Mouse (Mus musculus): ENCODE measurements around the gene Xpot. TPM values are rescaled to one million over a fixed set of nuclear protein-coding genes. Genes with fewer than 3 reads are reported as not detected.

The Xpot gene
- polyA plus RNA-seq, 1 experiment from 2014 or later = 58.3 TPM

DNA sequence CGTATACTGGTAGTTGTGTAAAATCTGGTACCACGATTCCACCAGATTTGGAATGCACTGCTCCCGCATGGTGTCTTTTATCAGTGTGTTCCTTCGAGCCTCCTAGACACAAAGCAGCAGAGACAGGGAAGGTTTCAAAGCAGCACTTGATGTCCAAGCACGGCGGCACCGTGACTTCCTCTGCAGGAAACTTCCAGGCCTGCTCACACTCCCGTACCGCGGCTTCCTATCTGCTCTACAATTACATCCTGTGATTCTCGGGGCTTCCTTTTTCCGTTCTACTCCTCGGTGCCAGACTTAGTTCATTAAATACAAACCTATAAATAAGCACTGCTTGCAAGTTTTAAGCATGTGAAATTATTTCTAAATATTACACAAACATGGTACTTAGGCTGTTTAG lies 12.6 kb downstream of the Xpot start:
- Histone ChIP-seq H3K27ac (replicated peaks) (no peak overlapping the region), H3K4me3 (no peak overlapping the region), H3K9me3 (no peaks in the 10 kb centered on the region), H3K4me1 (no peaks in the 10 kb centered on the region), H3K27me3 (replicated peaks; ENCODE audit: low read depth, poor library complexity, severe bottlenecking) (no peaks in the 10 kb centered on the region), H3K36me3 (replicated peaks) (peaks cover 99% of the 10 kb centered on the region)
- no peak for DNase-seq (ENCODE audit: low spot score)
- 91% methylated on average over 13 of the region's 13 CpGs for WGBS

DNA sequence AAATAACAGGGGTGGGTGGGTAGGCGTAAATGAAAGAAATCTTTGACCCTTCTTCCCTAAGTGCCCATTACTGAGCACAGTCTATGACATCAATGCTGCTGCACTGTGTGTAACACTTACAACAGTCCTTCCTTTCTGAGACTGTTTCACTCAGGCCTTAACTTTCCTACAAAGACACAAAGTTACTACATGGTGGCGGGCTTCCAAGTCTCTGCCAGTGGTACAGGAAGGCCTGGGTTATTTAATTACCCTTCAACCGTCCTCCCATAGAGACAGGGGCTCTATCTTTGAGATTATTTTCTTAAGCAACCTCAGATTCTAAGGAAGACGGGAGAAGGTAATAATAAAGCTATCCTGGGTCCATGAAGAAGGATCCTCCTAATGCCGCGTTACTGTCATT lies 13.7 kb downstream of the Xpot start:
- Histone ChIP-seq H3K9me3 (no peaks in the 10 kb centered on the region), H3K27ac (replicated peaks) (no peak overlapping the region), H3K36me3 (replicated peaks) (peaks cover 99% of the 10 kb centered on the region), H3K27me3 (replicated peaks; ENCODE audit: low read depth, poor library complexity, severe bottlenecking) (no peaks in the 10 kb centered on the region), H3K4me3 (no peak overlapping the region), H3K4me1 (no peaks in the 10 kb centered on the region)
- WGBS = 92% methylated on average over 6 of the region's 6 CpGs
- no peak for DNase-seq (ENCODE audit: low spot score)

DNA sequence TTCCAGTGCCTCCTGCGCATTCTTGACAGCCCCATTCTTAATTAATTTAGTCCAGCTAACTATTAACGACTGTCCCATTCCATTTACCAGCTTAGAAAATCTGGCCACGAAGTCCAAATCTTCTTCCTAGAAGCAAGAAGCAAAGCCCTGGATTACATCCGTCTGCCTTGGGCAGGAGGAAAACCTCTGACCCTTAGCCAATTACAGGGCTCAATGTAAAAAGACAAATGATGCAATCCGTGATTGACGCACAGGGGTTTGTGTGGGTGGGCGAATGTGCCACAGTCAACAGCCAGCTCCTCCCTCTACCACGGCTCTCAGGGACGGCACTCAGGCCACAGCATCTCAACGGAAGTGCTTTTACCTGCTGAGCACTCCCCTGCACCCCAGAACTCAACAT lies 14.5 kb downstream of the Xpot start:
- Histone ChIP-seq H3K27me3 (replicated peaks; ENCODE audit: low read depth, poor library complexity, severe bottlenecking) (no peaks in the 10 kb centered on the region), H3K36me3 (replicated peaks) (peaks cover 99% of the 10 kb centered on the region), H3K4me3 (no peak overlapping the region), H3K27ac (replicated peaks) (no peak overlapping the region), H3K9me3 (no peaks in the 10 kb centered on the region), H3K4me1 (no peaks in the 10 kb centered on the region)
- DNase-seq (ENCODE audit: low spot score) = no peak
- WGBS = 81% methylated on average over 10 of the region's 10 CpGs

DNA sequence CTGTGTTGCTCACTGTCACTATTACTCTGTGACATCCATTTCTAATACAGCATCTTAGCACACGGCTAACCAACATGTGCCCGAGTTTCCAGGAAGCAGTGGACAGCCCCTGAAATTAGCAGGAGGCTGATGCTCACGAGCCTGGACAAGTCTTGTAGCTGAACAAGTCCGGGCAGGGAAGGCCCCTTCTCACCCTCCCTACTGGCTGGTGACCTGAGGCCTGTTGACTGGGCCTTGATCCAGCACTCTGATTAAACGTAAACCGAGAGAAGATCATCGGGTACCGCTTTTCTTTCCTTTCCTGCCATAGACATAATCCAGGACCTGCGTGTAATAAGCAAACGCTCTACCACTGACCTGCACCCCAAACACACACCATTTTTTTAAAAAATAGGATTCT lies 18.0 kb downstream of the Xpot start:
- Histone ChIP-seq H3K36me3 (replicated peaks) (peaks cover 100% of the 10 kb centered on the region), H3K27ac (replicated peaks) (no peak overlapping the region), H3K9me3 (no peaks in the 10 kb centered on the region), H3K27me3 (replicated peaks; ENCODE audit: low read depth, poor library complexity, severe bottlenecking) (no peaks in the 10 kb centered on the region), H3K4me1 (no peaks in the 10 kb centered on the region), H3K4me3 (no peak overlapping the region)
- DNase-seq (ENCODE audit: low spot score) = peak; percentile 19
- 89% methylated on average over 10 of the region's 10 CpGs for WGBS

DNA sequence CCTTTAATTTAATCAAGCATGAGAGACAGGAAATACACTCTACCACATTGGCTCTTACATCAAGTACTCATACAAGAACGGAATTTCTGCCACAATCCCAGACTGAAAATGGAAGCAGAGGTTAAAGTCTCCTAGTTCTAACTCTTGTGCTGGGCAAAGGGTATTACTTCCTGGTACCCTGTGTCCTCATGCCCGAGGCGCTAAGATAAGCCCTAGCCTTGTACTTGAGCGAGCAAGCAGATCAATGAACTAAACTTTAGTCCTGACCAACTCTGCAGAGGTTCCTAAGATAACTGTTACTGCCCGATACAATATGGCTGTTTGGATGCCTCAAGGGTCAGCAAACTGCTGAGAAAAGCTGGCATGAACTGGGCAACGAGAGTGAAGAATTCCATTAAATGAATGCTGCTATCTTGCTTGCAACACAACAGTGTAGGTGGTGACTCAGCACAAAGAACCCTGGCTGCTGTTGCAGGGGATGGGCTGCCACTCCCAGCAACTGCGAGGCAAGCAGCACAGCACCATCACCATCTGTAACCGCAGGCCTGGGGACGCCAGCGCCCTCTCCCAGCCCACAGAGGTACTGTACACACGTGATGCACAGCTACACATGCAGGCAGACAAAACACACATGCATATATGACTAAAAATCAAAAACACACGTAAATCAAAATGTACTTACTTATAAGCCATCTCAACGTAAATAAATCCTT lies 21.3 kb downstream of the Xpot start:
- no peak overlapping the region for H3K4me3 ChIP-seq
- peaks cover 100% of the 10 kb centered on the region for H3K36me3 ChIP-seq (replicated peaks)
- 93% methylated on average over 13 of the region's 13 CpGs for WGBS
- H3K27ac ChIP-seq (replicated peaks) = no peak overlapping the region
- H3K4me1 ChIP-seq = no peaks in the 10 kb centered on the region
- H3K9me3 ChIP-seq = no peaks in the 10 kb centered on the region
- H3K27me3 ChIP-seq (replicated peaks; ENCODE audit: low read depth, poor library complexity, severe bottlenecking) = no peaks in the 10 kb centered on the region
- DNase-seq (ENCODE audit: low spot score) = no peak

DNA sequence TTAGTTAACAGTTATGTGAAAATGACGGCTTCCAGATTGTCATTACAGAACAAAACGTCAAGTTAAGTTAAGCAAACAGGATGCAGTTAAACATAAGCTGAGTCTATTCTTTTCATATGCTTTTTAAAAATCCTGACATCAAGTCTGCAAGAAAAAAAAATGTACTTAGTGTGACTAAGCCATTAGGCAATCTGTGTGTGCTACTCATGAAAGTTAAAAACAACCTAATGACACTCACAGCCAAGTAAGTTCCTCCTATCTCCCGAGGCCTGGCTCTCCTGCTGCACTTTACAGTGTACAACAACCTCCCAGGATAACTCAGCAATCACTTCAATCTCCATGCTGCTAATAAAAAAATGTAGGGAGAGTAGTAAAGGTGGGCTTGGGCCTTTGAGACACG lies 22.6 kb downstream of the Xpot start:
- no peak for DNase-seq (ENCODE audit: low spot score)
- WGBS = 91% methylated on average over 4 of the region's 4 CpGs
- peaks cover 100% of the 10 kb centered on the region for H3K36me3 ChIP-seq (replicated peaks)

DNA sequence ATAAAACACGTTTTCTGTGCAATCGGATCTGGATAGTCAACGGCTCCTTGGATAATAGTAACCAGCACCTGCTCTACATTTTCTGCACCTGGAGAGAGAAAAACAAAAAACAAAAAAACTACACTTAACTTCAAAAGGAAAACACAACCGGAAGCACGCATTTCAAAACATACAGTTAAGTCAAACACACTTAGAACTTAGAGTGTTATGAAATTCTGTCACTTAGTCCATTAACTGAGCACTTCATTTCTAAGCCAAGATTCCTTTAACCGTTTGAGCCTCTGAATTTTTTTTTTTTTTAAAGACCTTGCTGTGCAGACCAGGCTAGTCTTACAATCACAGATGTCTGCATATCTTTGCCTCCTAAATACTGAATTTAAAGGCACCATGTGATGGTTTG lies 24.9 kb downstream of the Xpot start:
- H3K36me3 ChIP-seq (replicated peaks) = peaks cover 100% of the 10 kb centered on the region
- H3K4me3 ChIP-seq = no peak overlapping the region
- 90% methylated on average over 6 of the region's 6 CpGs for WGBS
- no peak overlapping the region for H3K27ac ChIP-seq (replicated peaks)
- H3K27me3 ChIP-seq (replicated peaks; ENCODE audit: low read depth, poor library complexity, severe bottlenecking) = no peaks in the 10 kb centered on the region
- DNase-seq (ENCODE audit: low spot score) = no peak
- no peaks in the 10 kb centered on the region for H3K4me1 ChIP-seq
- no peaks in the 10 kb centered on the region for H3K9me3 ChIP-seq

More for the DNA sequence above, 22.6 kb downstream of the Xpot start:
- Histone ChIP-seq H3K27me3 (replicated peaks; ENCODE audit: low read depth, poor library complexity, severe bottlenecking) (no peaks in the 10 kb centered on the region), H3K4me1 (no peaks in the 10 kb centered on the region), H3K9me3 (no peaks in the 10 kb centered on the region), H3K4me3 (no peak overlapping the region), H3K27ac (replicated peaks) (no peak overlapping the region)

DNA sequence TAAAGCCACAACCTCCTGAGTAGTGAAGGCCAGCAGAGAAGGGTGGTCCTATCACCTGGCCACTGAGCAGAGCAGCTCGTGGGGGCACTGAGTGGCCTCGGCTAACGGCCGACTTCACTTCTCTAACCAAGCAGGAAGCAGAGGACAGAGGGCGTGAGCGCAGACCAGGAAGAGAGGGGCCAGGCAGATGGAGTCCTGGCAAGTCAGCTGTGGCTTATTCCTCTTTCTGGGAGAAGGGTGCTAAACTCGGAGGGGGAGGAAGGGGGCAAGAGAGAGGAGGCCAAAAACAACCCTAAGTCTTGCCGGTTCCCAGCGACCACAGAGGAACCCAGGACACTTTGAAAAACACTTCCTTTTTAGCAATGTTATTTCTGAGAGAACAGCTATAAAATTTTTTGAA lies 29.6 kb downstream of the Xpot start:
- 86% methylated on average over 9 of the region's 9 CpGs for WGBS
- H3K27me3 ChIP-seq (replicated peaks; ENCODE audit: low read depth, poor library complexity, severe bottlenecking) = no peaks in the 10 kb centered on the region
- no peak overlapping the region for H3K4me3 ChIP-seq
- DNase-seq (ENCODE audit: low spot score) = no peak
- no peaks in the 10 kb centered on the region for H3K4me1 ChIP-seq
- peaks cover 99% of the 10 kb centered on the region for H3K36me3 ChIP-seq (replicated peaks)
- no peaks in the 10 kb centered on the region for H3K9me3 ChIP-seq
- no peak overlapping the region for H3K27ac ChIP-seq (replicated peaks)

DNA sequence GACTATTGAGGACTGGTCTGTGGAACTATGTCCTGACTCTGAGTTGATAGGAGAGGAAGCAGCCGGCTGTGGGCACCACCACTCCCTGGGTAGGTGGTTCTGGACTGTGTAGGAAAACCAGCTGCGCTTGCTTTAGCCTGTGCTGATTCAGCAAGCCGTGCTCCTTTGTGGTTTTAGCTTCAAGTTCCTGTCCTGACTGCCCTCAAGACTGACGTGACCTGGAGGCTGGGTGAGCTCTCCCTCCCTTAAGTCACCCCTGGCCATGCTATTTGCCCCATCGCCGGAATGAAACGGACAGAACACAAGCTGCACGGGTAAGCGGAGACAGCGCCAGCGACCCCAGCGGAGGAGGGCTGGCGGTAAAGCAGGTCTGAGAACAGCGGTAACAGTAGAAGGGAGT lies 35.0 kb downstream of the Xpot start:
- Histone ChIP-seq H3K4me3 (no peak overlapping the region), H3K27me3 (replicated peaks; ENCODE audit: low read depth, poor library complexity, severe bottlenecking) (no peaks in the 10 kb centered on the region), H3K9me3 (no peaks in the 10 kb centered on the region), H3K36me3 (replicated peaks) (peaks cover 76% of the 10 kb centered on the region), H3K27ac (replicated peaks) (no peak overlapping the region), H3K4me1 (peaks cover 2% of the 10 kb centered on the region; the same call in 1 of the 2 replicates)
- WGBS = 94% methylated on average over 14 of the region's 14 CpGs
- DNase-seq (ENCODE audit: low spot score) = no peak

DNA sequence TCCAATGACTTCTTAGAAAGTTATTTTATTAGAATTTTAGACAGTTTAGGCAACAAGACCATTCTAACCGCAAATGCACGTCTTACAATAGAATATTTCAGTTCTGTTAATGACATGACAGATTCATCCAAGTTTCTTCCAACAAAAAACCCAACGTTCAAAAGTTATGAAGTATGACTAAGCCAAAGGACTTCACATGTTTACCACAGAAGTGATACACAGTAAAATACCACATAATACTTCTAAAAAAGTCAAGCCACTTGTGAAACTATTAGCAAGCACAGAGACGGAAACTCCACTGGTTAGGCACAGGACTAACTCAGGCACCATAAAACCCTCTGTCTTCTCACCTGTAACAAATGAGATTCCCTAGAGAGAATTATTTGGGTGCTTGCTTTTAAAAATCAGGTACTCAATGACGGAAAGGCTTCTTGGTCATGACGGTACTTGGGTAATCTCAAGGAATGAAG lies 38.7 kb downstream of the Xpot start:
- no peaks in the 10 kb centered on the region for H3K9me3 ChIP-seq
- WGBS = 69% methylated on average over 6 of the region's 6 CpGs
- H3K36me3 ChIP-seq (replicated peaks) = peaks cover 61% of the 10 kb centered on the region
- no peak overlapping the region for H3K27ac ChIP-seq (replicated peaks)
- peak overlapping the region; percentile 92 for H3K4me3 ChIP-seq
- H3K4me1 ChIP-seq = peaks cover 13% of the 10 kb centered on the region
- DNase-seq (ENCODE audit: low spot score) = no peak
- H3K27me3 ChIP-seq (replicated peaks; ENCODE audit: low read depth, poor library complexity, severe bottlenecking) = no peaks in the 10 kb centered on the region

DNA sequence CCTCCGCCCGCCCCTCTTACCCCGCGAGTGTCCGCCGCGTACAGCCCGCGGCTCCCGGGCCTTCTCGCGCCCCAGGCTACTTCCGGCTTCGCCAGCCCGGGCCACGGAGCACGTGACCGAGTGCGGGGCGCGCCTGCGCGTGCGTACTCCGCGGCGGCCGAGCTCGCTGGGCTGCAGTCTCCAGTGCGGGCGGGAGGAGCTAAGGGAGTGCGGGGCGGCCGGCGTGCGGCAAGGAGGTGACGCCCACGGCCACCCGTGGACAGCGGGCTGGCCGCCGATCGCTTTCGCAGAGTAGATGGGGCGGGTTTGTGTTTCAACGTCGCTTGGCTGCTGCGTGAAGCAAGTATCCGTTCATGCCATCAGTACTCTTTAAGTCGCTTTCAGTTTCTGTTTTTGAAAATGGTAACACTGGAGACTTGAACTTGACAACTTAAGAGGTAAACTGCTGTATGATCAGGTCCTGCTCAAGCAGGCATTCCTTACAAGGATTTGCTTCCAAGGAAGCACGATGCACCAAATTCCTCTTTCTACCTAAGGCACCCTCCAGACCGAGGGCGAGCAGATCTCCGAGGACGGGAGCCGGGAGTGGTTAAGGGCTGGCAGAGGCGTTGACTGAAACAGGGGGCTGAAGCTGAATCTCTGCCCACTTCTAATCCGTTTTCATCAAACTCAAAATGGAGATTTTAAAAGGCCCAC lies 39.3 kb downstream of the Xpot start, which contains the start of gene Tbk1:
Tbk1 (minus strand) TSS at position 113 of the 696 bp plus-strand sequence.
- WGBS = under 1% methylated on average over 58 of the region's 58 CpGs
- Histone ChIP-seq H3K4me3 (peak within 1 kb of the TSS; percentile 92), H3K36me3 (replicated peaks) (peaks cover 60% of the 10 kb centered on the region), H3K27me3 (replicated peaks; ENCODE audit: low read depth, poor library complexity, severe bottlenecking) (no peaks in the 10 kb centered on the region), H3K9me3 (no peaks in the 10 kb centered on the region), H3K27ac (replicated peaks) (peak within 1 kb of the TSS; percentile 93), H3K4me1 (peaks cover 13% of the 10 kb centered on the region)
- peak; percentile 94 for DNase-seq (ENCODE audit: low spot score)

DNA sequence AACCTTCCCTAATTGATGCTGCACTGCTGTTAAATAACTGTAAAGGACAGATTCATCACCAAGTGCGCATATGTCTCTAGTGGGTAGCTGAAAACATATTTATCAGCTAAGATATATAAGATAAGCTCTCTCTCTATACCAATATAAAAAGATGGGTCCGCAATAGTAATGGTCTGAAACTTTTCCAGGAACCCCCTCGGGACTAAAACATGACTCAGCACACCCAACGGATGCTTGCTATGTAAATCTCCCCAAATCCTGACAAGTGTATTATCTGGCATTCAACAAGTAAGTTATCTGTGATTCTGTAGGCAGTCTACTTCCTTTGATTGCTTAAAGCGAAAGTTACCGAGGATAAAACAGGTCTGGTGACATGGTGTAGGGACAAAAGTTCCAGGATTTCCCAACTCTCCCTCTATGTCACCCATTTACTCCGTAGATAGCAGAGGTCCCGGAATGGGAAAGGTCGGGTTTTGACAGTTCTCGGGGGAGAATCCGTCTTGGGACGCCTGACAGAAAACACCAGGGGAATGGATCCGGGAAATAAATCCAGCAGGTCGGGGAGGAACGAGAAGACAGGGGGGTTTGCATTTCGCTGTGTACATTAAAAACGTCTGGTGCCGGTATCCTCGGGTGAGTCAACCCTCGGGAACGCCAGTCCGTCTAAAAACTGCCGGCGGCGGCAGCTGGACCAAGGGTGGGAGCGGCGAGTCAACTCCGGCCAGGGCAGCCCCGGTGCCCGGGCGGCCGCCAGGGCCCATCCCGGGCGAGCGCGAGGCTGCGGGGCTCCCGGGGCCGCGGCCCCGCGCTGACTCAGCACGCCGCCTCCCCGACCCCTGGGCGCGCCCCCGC lies 40.1 kb downstream of the Xpot start:
- no peak for DNase-seq (ENCODE audit: low spot score)
- WGBS = 4% methylated on average over 48 of the region's 48 CpGs
- peak overlapping the region; percentile 93 for H3K27ac ChIP-seq (replicated peaks)
- peaks cover 59% of the 10 kb centered on the region for H3K36me3 ChIP-seq (replicated peaks)
- no peaks in the 10 kb centered on the region for H3K27me3 ChIP-seq (replicated peaks; ENCODE audit: low read depth, poor library complexity, severe bottlenecking)
- H3K4me1 ChIP-seq = peaks cover 13% of the 10 kb centered on the region
- no peaks in the 10 kb centered on the region for H3K9me3 ChIP-seq
- H3K4me3 ChIP-seq = peak overlapping the region; percentile 92

All from embryonic facial prominence, embryonic 10.5 days (tissue).